ENCODE assay signal across 8 mouse cellular contexts in the genomic region with DNA sequence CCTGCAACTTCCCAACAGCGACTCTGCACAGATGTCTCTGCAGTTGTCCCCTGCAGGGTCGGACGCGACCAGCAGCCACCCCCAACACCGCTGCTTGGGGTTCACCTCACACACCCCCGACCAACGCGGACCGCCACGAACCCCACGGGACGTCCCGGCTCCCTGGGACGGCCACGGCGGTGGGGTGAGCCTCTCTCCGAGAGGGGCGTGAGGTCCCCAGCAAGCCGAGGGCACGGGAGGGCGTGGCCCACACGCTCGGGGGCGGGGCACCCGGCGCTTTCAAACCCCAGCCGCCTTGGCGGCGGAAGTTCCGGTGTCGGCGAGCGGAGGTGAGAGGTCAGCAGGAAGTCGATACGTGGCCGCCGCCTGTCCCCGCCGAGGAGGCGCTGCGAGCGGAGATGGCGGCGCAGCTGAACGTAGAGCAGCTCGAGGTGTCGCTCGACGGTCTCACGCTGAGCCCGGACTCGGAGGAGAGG. TPM values are rescaled to one million over a fixed set of nuclear protein-coding genes. Genes with fewer than 3 reads are reported as not detected.
DNase-seq lines count a peak whose midpoint lies in the region; ATAC-seq and TF ChIP-seq lines count a peak whose summit lies in the region.

A gene (plus strand): TSS at position 340 of the 476 bp plus-strand sequence.

- H3K9me3 ChIP-seq in embryonic facial prominence, embryonic 14.5 days (ENCODE audit: control insufficient read depth, low read length) = no peaks in the 10 kb centered on the region
- H3K9me3 ChIP-seq in limb, embryonic 14.5 days (ENCODE audit: control insufficient read depth, low read length) = no peaks in the 10 kb centered on the region
- H3K9me3 ChIP-seq in midbrain, postnatal 0 days (ENCODE audit: low read length) = no peaks in the 10 kb centered on the region

- peak; percentile 97 for ATAC-seq in embryonic facial prominence, embryonic 14.5 days (ENCODE audit: low read depth)
- peak; percentile 95 for ATAC-seq in limb, embryonic 14.5 days (ENCODE audit: low FRiP score, low read depth)
- peak; percentile 93 for ATAC-seq in midbrain, postnatal 0 days (ENCODE audit: low FRiP score)

- peak within 1 kb of the TSS; percentile 81 for H3K4me2 ChIP-seq in embryonic facial prominence, embryonic 14.5 days (ENCODE audit: low read depth, low read length)
- peak within 1 kb of the TSS; percentile 88 for H3K4me2 ChIP-seq in limb, embryonic 14.5 days (replicated peaks; ENCODE audit: low read depth, low read length, severe bottlenecking)
- H3K4me2 ChIP-seq in midbrain, postnatal 0 days (ENCODE audit: low read depth, low read length, poor library complexity, severe bottlenecking) = peak within 1 kb of the TSS; percentile 76

- peak; percentile 35 for TF ChIP-seq CTCF in midbrain, postnatal 0 days (IDR thresholded peaks at IDR 0.05)

- H3K27ac ChIP-seq in embryonic facial prominence, embryonic 14.5 days (replicated peaks; ENCODE audit: low read depth, low read length) = peak within 1 kb of the TSS; percentile 90
- H3K27ac ChIP-seq in limb, embryonic 14.5 days (replicated peaks; ENCODE audit: low read depth, low read length) = peak within 1 kb of the TSS; percentile 92
- H3K27ac ChIP-seq in midbrain, postnatal 0 days (ENCODE audit: low read depth, low read length) = peak within 1 kb of the TSS; percentile 83

- H3K36me3 ChIP-seq in embryonic facial prominence, embryonic 14.5 days (ENCODE audit: control insufficient read depth, insufficient read depth, low read length) = no peaks in the 10 kb centered on the region
- H3K36me3 ChIP-seq in limb, embryonic 14.5 days (ENCODE audit: control insufficient read depth, insufficient read depth, low read length) = no peaks in the 10 kb centered on the region
- no peaks in the 10 kb centered on the region for H3K36me3 ChIP-seq in midbrain, postnatal 0 days (ENCODE audit: insufficient read depth, low read length)

- peak within 1 kb of the TSS; percentile 98 for H3K4me3 ChIP-seq in embryonic facial prominence, embryonic 14.5 days (ENCODE audit: low read depth, low read length)
- peak within 1 kb of the TSS; percentile 100 for H3K4me3 ChIP-seq in limb, embryonic 14.5 days (replicated peaks; ENCODE audit: low read length)
- H3K4me3 ChIP-seq in midbrain, postnatal 0 days (ENCODE audit: low read depth, low read length) = peak within 1 kb of the TSS; percentile 81

- WGBS in embryonic facial prominence, embryonic 14.5 days = 0% methylated on average over 12 of the region's 52 CpGs
- WGBS in limb, embryonic 14.5 days = under 1% methylated on average over 52 of the region's 52 CpGs
- 0% methylated on average over 42 of the region's 52 CpGs for WGBS in midbrain, postnatal 0 days

- no peaks in the 10 kb centered on the region for H3K27me3 ChIP-seq in embryonic facial prominence, embryonic 14.5 days (replicated peaks; ENCODE audit: control insufficient read depth, insufficient read depth, low read length)
- no peaks in the 10 kb centered on the region for H3K27me3 ChIP-seq in limb, embryonic 14.5 days (ENCODE audit: control insufficient read depth, insufficient read depth, low read length)
- no peaks in the 10 kb centered on the region for H3K27me3 ChIP-seq in midbrain, postnatal 0 days (ENCODE audit: insufficient read depth, low read length)

- DNase-seq in 3T3-L1 (ENCODE audit: low read depth, low spot score) = peak; percentile 88
- DNase-seq in adrenal gland, postnatal 4 days (ENCODE audit: low spot score in 2 of 2) = peak; percentile 84 to 87
- DNase-seq in embryonic facial prominence, embryonic 14.5 days (ENCODE audit: low spot score) = peak; percentile 95
- peak; percentile 91 for DNase-seq in heart, adult 8-10 months (ENCODE audit: low spot score)
- DNase-seq in kidney, adult 9 months = peak; percentile 92
- DNase-seq in limb, embryonic 14.5 days (ENCODE audit: low spot score) = peak; percentile 91
- peak; percentile 91 for DNase-seq in midbrain, postnatal 0 days (ENCODE audit: low spot score)
- peak; percentile 86 to 90 for DNase-seq in spleen, postnatal 14 days (ENCODE audit: low spot score in 2 of 2)

- H3K4me1 ChIP-seq in embryonic facial prominence, embryonic 14.5 days (ENCODE audit: control insufficient read depth, insufficient read depth, low read length) = peaks cover 19% of the 10 kb centered on the region
- H3K4me1 ChIP-seq in limb, embryonic 14.5 days (ENCODE audit: control insufficient read depth, insufficient read depth, low read length) = peaks cover 24% of the 10 kb centered on the region
- peaks cover 10% of the 10 kb centered on the region for H3K4me1 ChIP-seq in midbrain, postnatal 0 days (ENCODE audit: insufficient read depth, low read length)

- peak; percentile 76; the same call in 1 of the 2 replicates for TF ChIP-seq POLR2A in limb, embryonic 14.5 days (IDR thresholded peaks at IDR 0.05; ENCODE audit: borderline replicate concordance, extremely low read depth, insufficient read depth, insufficient read length)

- H3K9ac ChIP-seq in embryonic facial prominence, embryonic 14.5 days (ENCODE audit: low read depth, low read length) = peak within 1 kb of the TSS; percentile 98
- peak within 1 kb of the TSS; percentile 97 for H3K9ac ChIP-seq in limb, embryonic 14.5 days (ENCODE audit: low read depth, low read length, severe bottlenecking)
- peak within 1 kb of the TSS; percentile 84 for H3K9ac ChIP-seq in midbrain, postnatal 0 days (replicated peaks; ENCODE audit: low read length, poor library complexity, severe bottlenecking)

RNA-seq across cellular contexts. Expression of the gene that starts here (rescaled TPM):
- total RNA-seq in adrenal gland, postnatal 4 days (2021) = 10 to 100 TPM; 42.6 to 46.5 TPM
- 30.6 and 32.0 TPM in 2 replicates for polyA plus RNA-seq in embryonic facial prominence, embryonic 14.5 days (2014; fragmentation: Nextera tagmentation; extraction: Ambion mirVana)
- 10 to 100 TPM; 19.4 to 24.6 (median 22.0) TPM for total RNA-seq in heart, adult 8-10 months (2022)
- polyA plus RNA-seq in limb, embryonic 14.5 days (2012; rRNA removed) = 40.1 and 41.9 TPM in 2 replicates
- polyA plus RNA-seq in limb, embryonic 14.5 days (2014; fragmentation: Nextera tagmentation; extraction: Ambion mirVana) = 29.4 and 30.3 TPM in 2 replicates
- 30.0 and 42.5 TPM in 2 replicates for total RNA-seq in midbrain, postnatal 0 days (2014; rRNA removed)
- polyA plus RNA-seq in midbrain, postnatal 0 days (2015; fragmentation: Nextera tagmentation; extraction: Ambion mirVana) = 15.8 and 18.8 TPM in 2 replicates

Comparison
In these comparisons a context has a peak if more than half of its experiments do, and no peak if none do; other contexts are left out.
1. Peak in every context shown above with its lines: DNase-seq, ATAC-seq, H3K4me3 ChIP-seq and H3K27ac ChIP-seq.